Mouse (Mus musculus) retina, postnatal 7 days (tissue): ENCODE results near the gene Rpl36al.
"Not testable (repeated sequence)": the region's sequence is repeated elsewhere in the genome, so short reads cannot be mapped to it uniquely, and the experiment has no call there.

ENCODE experiments used
- DNase-seq: peaks from one replicate; pipeline ENCODE4 v3.0.0-alpha.2; 2012; ENCODE audit warnings: low read depth, low spot score

Gene Rpl36al

GRCm38 (mm10) chr12:69196444-69197377 lies 12.8 kb upstream of the Rpl36al start, which contains the start of gene Gm49383:
TSS of gene Gm49383 (minus strand) at chr12:69197104.
- DNase-seq = peak; percentile 77

- DNase-seq = no peak
These were observed 8.8 kb upstream of the Rpl36al start for GRCm38 (mm10) chr12:69192637-69193036.

GRCm38 (mm10) chr12:69191396-69191795 lies 7.5 kb upstream of the Rpl36al start:
- no peak for DNase-seq

- no peak for DNase-seq
These were observed 6.6 kb upstream of the Rpl36al start for GRCm38 (mm10) chr12:69190522-69190921.

GRCm38 (mm10) chr12:69190074-69190473 lies 6.2 kb upstream of the Rpl36al start:
- no peak for DNase-seq

- DNase-seq = no peak
These were observed 3.1 kb upstream of the Rpl36al start for GRCm38 (mm10) chr12:69186811-69187471.

GRCm38 (mm10) chr12:69185371-69185770 lies 1.5 kb upstream of the Rpl36al start:
- no peak for DNase-seq

- DNase-seq = peak; percentile 35
These were observed 736 bp upstream of the Rpl36al start for GRCm38 (mm10) chr12:69184342-69185295.

- DNase-seq = no peak
These were observed 2.1 kb downstream of the Rpl36al start for GRCm38 (mm10) chr12:69181800-69182199.

GRCm38 (mm10) chr12:69179371-69179770 lies 4.5 kb downstream of the Rpl36al start:
- no peak for DNase-seq

- DNase-seq = no peak
These were observed 6.4 kb downstream of the Rpl36al start for GRCm38 (mm10) chr12:69177526-69177925.

GRCm38 (mm10) chr12:69175975-69176374 lies 7.9 kb downstream of the Rpl36al start:
- no peak for DNase-seq

- DNase-seq = no peak
These were observed 12.6 kb downstream of the Rpl36al start for GRCm38 (mm10) chr12:69171307-69171706.

- DNase-seq = peak; percentile 83
These were observed 15.3 kb downstream of the Rpl36al start, which contains the start of gene Lrr1 for GRCm38 (mm10) chr12:69168461-69169106. TSS of gene Lrr1 (plus strand) at chr12:69168814.

- no peak for DNase-seq
These were observed 16.0 kb downstream of the Rpl36al start for GRCm38 (mm10) chr12:69167656-69168460.

GRCm38 (mm10) chr12:69166861-69167581 lies 16.9 kb downstream of the Rpl36al start:
- DNase-seq = not testable (repeated sequence)

- DNase-seq = no peak
These were observed 19.0 kb downstream of the Rpl36al start for GRCm38 (mm10) chr12:69164904-69165303.

GRCm38 (mm10) chr12:69163586-69163985 lies 20.3 kb downstream of the Rpl36al start:
- not testable (repeated sequence) for DNase-seq

GRCm38 (mm10) chr12:69160677-69161076 lies 23.2 kb downstream of the Rpl36al start:
- DNase-seq = not testable (repeated sequence)
